Mouse (Mus musculus) CH12.LX (cell line): ENCODE results near the gene Spata21. TPM values are rescaled to one million over a fixed set of nuclear protein-coding genes. Genes with fewer than 3 reads are reported as not detected.

Experiments used
- DNase-seq: peaks from one replicate; pipeline ENCODE4 v3.0.0-alpha.2; 2013; ENCODE audit errors: extremely low read depth
- H3K27ac ChIP-seq: 2 replicates; pipeline ENCODE4 v1.5.1; 2012; ENCODE audit warnings: low read depth, mild to moderate bottlenecking, control low read depth, moderate library complexity; ENCODE audit not compliant: insufficient read depth
- H3K27me3 ChIP-seq: replicated peaks from 2 replicates; pipeline ENCODE3; 2012; ENCODE audit warnings: inconsistent platforms
- H3K36me3 ChIP-seq, 2 experiments: replicated peaks in 1 of 2; 2 replicates each; pipeline versions ENCODE3 to v1.6.1; 2012; ENCODE audit warnings: inconsistent platforms in 1 of 2, low read length in 1 of 2, mild to moderate bottlenecking in 1 of 2, mixed read lengths in 1 of 2, moderate library complexity in 1 of 2; ENCODE audit not compliant: control insufficient read depth in 1 of 2, insufficient read depth in 1 of 2
- H3K4me1 ChIP-seq, 2 experiments: 2 replicates each; pipeline ENCODE4 v1.6.1; 2012; ENCODE audit warnings: inconsistent platforms in 1 of 2, moderate library complexity in 1 of 2; ENCODE audit not compliant: insufficient read depth in 2 of 2, control insufficient read depth in 1 of 2
- H3K4me2 ChIP-seq: 2 replicates; pipeline ENCODE4 v1.6.1; 2012; ENCODE audit warnings: low read depth, mild to moderate bottlenecking, control low read depth; ENCODE audit not compliant: poor library complexity, insufficient read depth, severe bottlenecking
- H3K4me3 ChIP-seq, 3 experiments: fragments of 150-350 bp in 1 of 3; sonication (generic) in 1 of 3; replicated peaks in 1 of 3; 2 replicates each; pipeline versions ENCODE3 to v1.5.1; 2011 to 2012; ENCODE audit warnings: low read depth in 2 of 3, low read length in 2 of 3, mild to moderate bottlenecking in 2 of 3, moderate library complexity in 2 of 3, control low read depth in 1 of 3, improper control_type of control experiment in 1 of 3, inconsistent platforms in 1 of 3, mixed read lengths in 1 of 3; ENCODE audit not compliant: poor library complexity in 1 of 3
- H3K79me2 ChIP-seq: replicated peaks from 2 replicates; pipeline ENCODE4 v1.6.1; 2012; ENCODE audit warnings: mild to moderate bottlenecking, moderate library complexity; ENCODE audit not compliant: control insufficient read depth, poor library complexity, insufficient read depth, severe bottlenecking; ENCODE audit errors: extremely low read depth
- H3K9ac ChIP-seq: 2 replicates; pipeline ENCODE4 v1.6.1; 2012; ENCODE audit warnings: low read depth, mild to moderate bottlenecking, control low read depth, moderate library complexity; ENCODE audit not compliant: insufficient read depth
- H3K9me3 ChIP-seq: replicated peaks from 2 replicates; pipeline ENCODE3; 2012; ENCODE audit warnings: low read length, inconsistent platforms, mixed read lengths
- BHLHE40 ChIP-seq: IDR thresholded peaks from 2 replicates; pipeline ENCODE4 v1.6.1; 2011; ENCODE audit warnings: mild to moderate bottlenecking, low read depth, low read length, improper control_type of control experiment
- CHD1 ChIP-seq: IDR thresholded peaks from 2 replicates; pipeline ENCODE4 v1.6.1; 2012; ENCODE audit warnings: low read depth, low read length, improper control_type of control experiment, inconsistent platforms
- CHD2 ChIP-seq: IDR thresholded peaks from 2 replicates; pipeline ENCODE4 v1.6.1; 2011; ENCODE audit warnings: low read length, improper control_type of control experiment
- CTCF ChIP-seq, 2 experiments: IDR thresholded peaks in 1 of 2; conservative IDR thresholded peaks in 1 of 2; 2 replicates each; pipeline ENCODE4 v1.5.1; 2011 to 2012; ENCODE audit warnings: low read depth in 2 of 2, low read length in 2 of 2, improper control_type of control experiment in 1 of 2, inconsistent platforms in 1 of 2, mild to moderate bottlenecking in 1 of 2, moderate library complexity in 1 of 2
- E2F4 ChIP-seq: IDR thresholded peaks from 2 replicates; pipeline ENCODE4 v1.6.1; 2011; ENCODE audit warnings: low read depth, low read length, improper control_type of control experiment; ENCODE audit not compliant: insufficient replicate concordance
- HCFC1 ChIP-seq: IDR thresholded peaks from 2 replicates; pipeline ENCODE4 v1.6.1; 2012; ENCODE audit warnings: low read depth, mild to moderate bottlenecking, inconsistent platforms, low read length, improper control_type of control experiment
- IRF4 ChIP-seq: IDR thresholded peaks from 2 replicates; pipeline ENCODE4 v1.6.1; 2014; ENCODE audit warnings: low read depth, mild to moderate bottlenecking, inconsistent platforms, low read length, improper control_type of control experiment
- JUN ChIP-seq: IDR thresholded peaks from 2 replicates; pipeline ENCODE4 v1.6.1; 2011; ENCODE audit warnings: low read depth, mild to moderate bottlenecking, low read length, improper control_type of control experiment, moderate library complexity; ENCODE audit not compliant: insufficient read depth
- MAX ChIP-seq: IDR thresholded peaks from 2 replicates; pipeline ENCODE4 v1.6.1; 2011; ENCODE audit warnings: low read length, improper control_type of control experiment
- MAZ ChIP-seq: IDR thresholded peaks from 2 replicates; pipeline ENCODE4 v1.6.1; 2012; ENCODE audit warnings: low read depth, mild to moderate bottlenecking, inconsistent platforms, low read length, improper control_type of control experiment, moderate library complexity
- MEF2A ChIP-seq: IDR thresholded peaks from 2 replicates; pipeline ENCODE4 v1.6.1; 2014; ENCODE audit warnings: low read depth, mild to moderate bottlenecking, inconsistent platforms, low read length, improper control_type of control experiment, borderline replicate concordance
- MXI1 ChIP-seq: IDR thresholded peaks from 2 replicates; pipeline ENCODE4 v1.6.1; 2011; ENCODE audit warnings: mild to moderate bottlenecking, low read depth, low read length, improper control_type of control experiment
- MYC ChIP-seq: IDR thresholded peaks from 2 replicates; pipeline ENCODE4 v1.6.1; 2011; ENCODE audit warnings: low read depth, mild to moderate bottlenecking, improper control_type of control experiment, low read length
- NELFE ChIP-seq: IDR thresholded peaks from 2 replicates; pipeline ENCODE4 v1.6.1; 2011; ENCODE audit warnings: low read depth, low read length, improper control_type of control experiment
- RAD21 ChIP-seq: IDR thresholded peaks from 2 replicates; pipeline ENCODE4 v1.6.1; 2011; ENCODE audit warnings: low read depth, mild to moderate bottlenecking, low read length, improper control_type of control experiment, moderate library complexity
- RCOR1 ChIP-seq: conservative IDR thresholded peaks from 2 replicates; pipeline ENCODE4 v1.6.1; 2012; ENCODE audit warnings: low read depth, mild to moderate bottlenecking, inconsistent platforms, low read length, improper control_type of control experiment
- SMC3 ChIP-seq: IDR thresholded peaks from 2 replicates; pipeline ENCODE4 v1.6.1; 2011; ENCODE audit warnings: low read depth, low read length, improper control_type of control experiment
- TBP ChIP-seq: conservative IDR thresholded peaks from 2 replicates; pipeline ENCODE4 v1.6.1; 2011; ENCODE audit warnings: low read depth, low read length, improper control_type of control experiment
- UBTF ChIP-seq: IDR thresholded peaks from 2 replicates; pipeline ENCODE4 v1.6.1; 2012; ENCODE audit warnings: low read depth, mild to moderate bottlenecking, inconsistent platforms, low read length, improper control_type of control experiment, moderate library complexity
- USF2 ChIP-seq: conservative IDR thresholded peaks from 2 replicates; pipeline ENCODE4 v1.6.1; 2011; ENCODE audit warnings: low read depth, low read length, improper control_type of control experiment
- ZNF384 ChIP-seq: IDR thresholded peaks from 2 replicates; pipeline ENCODE4 v1.6.1; 2012; ENCODE audit warnings: low read depth, low read length, improper control_type of control experiment, inconsistent platforms
- dilution Hi-C: fragments of 300-500 bp; cut with MboI; formaldehyde crosslinking; loops from 2 replicates; pipeline ENCODE4 v1.14.3; 2020; ENCODE audit warnings: low sequenced_read_pairs; ENCODE audit not compliant: extremely low pct_unique_long_range_greater_than_20kb, extremely low pct_ligation_motif_present
- in situ Hi-C: fragments of 300-500 bp; cut with MboI; formaldehyde crosslinking; loops from 3 replicates; pipeline ENCODE4 v1.14.3; 2019; ENCODE audit warnings: low sequenced_read_pairs, low pct_ligation_motif_present, low pct_unique_long_range_greater_than_20kb, mixed read lengths
- polyA plus RNA-seq: library from polyadenylated mRNA; unstranded; fragments of >175 nt; gene quantifications from 2 replicates; pipeline ENCODE4 v1.2.1, GENCODE M21; 2012; ENCODE audit warnings: low read depth; ENCODE audit not compliant: insufficient read length
- total RNA-seq, 2 experiments: library from RNA; depleted of rRNA; stranded (reverse); fragments of 300-350 nt in 1 of 2; fragments of >200 nt in 1 of 2; gene quantifications; 2 replicates each; pipeline ENCODE4 v1.2.3; 2012 to 2014

The Spata21 gene
- total and polyA plus RNA-seq, 3 experiments = not detected

DNA sequence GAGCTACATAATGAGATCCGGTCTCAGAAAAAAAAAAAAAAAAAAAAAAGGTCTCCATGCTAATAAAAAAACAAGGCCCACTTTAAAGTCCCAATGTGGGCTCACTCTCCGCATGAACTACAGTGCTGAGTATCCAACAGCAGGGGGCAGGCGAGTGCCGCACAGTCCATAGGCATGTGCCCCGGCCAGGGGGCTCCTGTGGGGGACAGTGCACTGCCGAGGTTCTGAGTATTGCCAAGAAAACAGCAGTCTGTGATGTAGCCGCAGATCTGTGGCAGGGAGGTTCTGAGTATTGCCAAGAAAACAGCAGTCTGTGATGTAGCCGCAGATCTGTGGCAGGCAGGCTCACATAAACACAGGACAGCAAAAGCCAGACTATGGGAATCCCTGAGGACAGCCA lies 43.3 kb upstream of the Spata21 start:
- TF ChIP-seq ZNF384 (peak; percentile 43; the same call in 1 of the 2 replicates), MYC (0 out of 2 replicates have a peak, but pooled peaks have one; percentile 47), RAD21 (peak; percentile 74), USF2 (no peak), SMC3 (peak; percentile 77), BHLHE40 (peak; percentile 37; the same call in 1 of the 2 replicates), E2F4 (no peak), RCOR1 (no peak), HCFC1 (no peak), NELFE (peak; percentile 45; the same call in 1 of the 2 replicates), MAX (0 out of 2 replicates have a peak, but pooled peaks have one; percentile 18), CTCF (conservative IDR thresholded peaks at IDR 0.05 in 1 of 2, IDR thresholded peaks at IDR 0.05 in 1 of 2; ENCODE audit: low read depth in 2 of 2, low read length in 2 of 2) (peak; percentile 53 to 88; a peak in 3 of 4 replicates), CHD1 (no peak)
- in situ Hi-C loops = no loop called here

GRCm38 (mm10) chr4:141048810-141049475 lies 39.2 kb upstream of the Spata21 start:
- H3K79me2 ChIP-seq = no peaks in the 10 kb centered on the region
- no peaks in the 10 kb centered on the region for H3K9me3 ChIP-seq
- no peak overlapping the region for H3K27ac ChIP-seq
- H3K9ac ChIP-seq = no peak overlapping the region
- H3K4me3 ChIP-seq = no peak overlapping the region
- in situ Hi-C loops = no loop called here
- peaks cover 7 to 17% of the 10 kb centered on the region in 2 experiments for H3K4me1 ChIP-seq
- no peak for DNase-seq
- dilution Hi-C loops = no loop called here
- H3K36me3 ChIP-seq = peaks cover 3 to 44% of the 10 kb centered on the region in 2 experiments
- TF ChIP-seq MXI1 = no peak
- no peak for TF ChIP-seq SMC3
- no peak for TF ChIP-seq JUN
- no peak for TF ChIP-seq RAD21
- no peak for TF ChIP-seq UBTF
- TF ChIP-seq CTCF (conservative IDR thresholded peaks at IDR 0.05 in 1 of 2, IDR thresholded peaks at IDR 0.05 in 1 of 2; ENCODE audit: low read depth in 2 of 2, low read length in 2 of 2) = no peak
- no peak for TF ChIP-seq TBP
- no peak for TF ChIP-seq CHD2
- TF ChIP-seq IRF4 = no peak
- no peak for TF ChIP-seq MEF2A
- no peak for TF ChIP-seq MAZ
- no peaks in the 10 kb centered on the region for H3K27me3 ChIP-seq
- H3K4me2 ChIP-seq = no peak overlapping the region

More for the DNA sequence above, 43.3 kb upstream of the Spata21 start:
- Histone ChIP-seq H3K36me3 (peaks cover 6 to 61% of the 10 kb centered on the region in 2 experiments), H3K9ac (no peak overlapping the region), H3K4me3 (no peak overlapping the region), H3K27ac (no peak overlapping the region), H3K9me3 (no peaks in the 10 kb centered on the region), H3K27me3 (no peaks in the 10 kb centered on the region), H3K4me2 (no peak overlapping the region), H3K79me2 (no peaks in the 10 kb centered on the region), H3K4me1 (peaks cover 3% of the 10 kb centered on the region in 2 experiments; a peak in 2 of 4 replicates)
- dilution Hi-C loops = no loop called here
- peak; percentile 45 for DNase-seq
